Mouse (Mus musculus) embryonic facial prominence, embryonic 11.5 days (tissue): ENCODE results near the gene Snrnp40. TPM values are rescaled to one million over a fixed set of nuclear protein-coding genes. Genes with fewer than 3 reads are reported as not detected.

Experiments
- ATAC-seq: fragments of 200-750 bp; cut with Nextera tagmentation; replicated peaks from 2 replicates; pipeline ENCODE4 v1.8.0; 2017; ENCODE audit warnings: low read depth; ENCODE audit not compliant: insufficient number of reproducible peaks, low FRiP score, low TSS enrichment
- DNase-seq: peaks from one replicate; pipeline ENCODE4 v3.0.0-alpha.2; 2015; ENCODE audit warnings: low spot score
- H3K27ac ChIP-seq: fragments of 300-500 bp; sonication (generic); replicated peaks from 2 replicates; pipeline ENCODE4 v1.5.1; 2014; ENCODE audit warnings: mild to moderate bottlenecking, low read depth, low read length, control low read depth
- H3K27me3 ChIP-seq: fragments of 300-500 bp; sonication (generic); 2 replicates; pipeline ENCODE4 v1.6.1; 2014; ENCODE audit warnings: mild to moderate bottlenecking, low read length, moderate library complexity, mixed read lengths; ENCODE audit not compliant: control insufficient read depth, insufficient read depth
- H3K36me3 ChIP-seq: fragments of 300-500 bp; sonication (generic); replicated peaks from 2 replicates; pipeline ENCODE4 v1.6.1; 2014; ENCODE audit warnings: low read depth, mild to moderate bottlenecking, low read length, moderate library complexity, mixed read lengths; ENCODE audit not compliant: control insufficient read depth, insufficient read depth
- H3K4me1 ChIP-seq: fragments of 300-500 bp; sonication (generic); 2 replicates; pipeline ENCODE4 v1.6.1; 2014; ENCODE audit warnings: low read length, mixed read lengths; ENCODE audit not compliant: control insufficient read depth, insufficient read depth
- H3K4me2 ChIP-seq: fragments of 300-500 bp; sonication (generic); 2 replicates; pipeline ENCODE4 v1.6.1; 2014; ENCODE audit warnings: low read depth, mild to moderate bottlenecking, control low read depth, low read length, moderate library complexity
- H3K4me3 ChIP-seq: fragments of 300-500 bp; sonication (generic); 2 replicates; pipeline ENCODE4 v1.5.1; 2014; ENCODE audit warnings: low read depth, low read length, control low read depth
- H3K9ac ChIP-seq: fragments of 300-500 bp; sonication (generic); replicated peaks from 2 replicates; pipeline ENCODE4 v1.6.1; 2014; ENCODE audit warnings: mild to moderate bottlenecking, control low read depth, low read length
- H3K9me3 ChIP-seq: fragments of 300-500 bp; sonication (generic); replicated peaks from 2 replicates; pipeline ENCODE4 v1.6.1; 2016; ENCODE audit warnings: mild to moderate bottlenecking, low read length, inconsistent platforms, mixed read lengths; ENCODE audit not compliant: control insufficient read depth
- WGBS: fragments of 180-500 bp; shearing (Covaris S2); extraction: QIAGEN DNeasy Blood & Tissue Kit; methylation state at CpG from one replicate; pipeline ENCODE4 v1.1.7; 2014; 5-methylcytosine and 5-hydroxymethylcytosine counted together
- polyA plus RNA-seq: library from polyadenylated mRNA; unstranded; fragments of >200 nt; fragmentation: Nextera tagmentation; extraction: Ambion mirVana; gene quantifications from 2 replicates; pipeline ENCODE4 v1.2.1, GENCODE M21; 2014

Snrnp40 gene
- polyA plus RNA-seq, 1 experiment from 2014 or later: 209 TPM

DNA sequence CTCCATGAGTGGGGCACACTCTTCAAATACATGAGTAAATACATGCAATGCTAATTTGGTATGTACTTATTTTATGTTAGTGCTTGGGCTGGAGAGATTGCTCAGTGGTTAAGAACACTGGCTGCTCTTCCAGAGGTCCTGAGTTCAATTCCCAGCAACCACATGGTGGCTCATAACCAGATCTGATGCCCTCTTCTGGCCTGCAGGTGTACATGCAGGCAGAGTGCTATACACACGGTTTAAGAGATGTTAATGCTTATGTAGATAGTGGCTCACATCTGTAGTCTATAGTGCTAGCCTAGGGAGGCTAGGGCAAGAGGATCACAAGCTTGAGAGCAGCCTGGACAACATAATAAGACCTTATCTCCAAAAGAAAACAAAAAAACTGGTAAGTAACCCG is 20.5 kb downstream of the Snrnp40 start:
- H3K4me3 ChIP-seq: no peak overlapping the region
- no peaks in the 10 kb centered on the region for H3K27me3 ChIP-seq
- H3K4me2 ChIP-seq: no peak overlapping the region
- H3K27ac ChIP-seq: no peak overlapping the region
- DNase-seq (no peak), ATAC-seq (no peak)
- no peaks in the 10 kb centered on the region for H3K4me1 ChIP-seq
- H3K36me3 ChIP-seq: peaks cover 21% of the 10 kb centered on the region
- H3K9ac ChIP-seq: no peak overlapping the region
- H3K9me3 ChIP-seq: no peaks in the 10 kb centered on the region
- WGBS: 91% methylated on average over 2 of the region's 2 CpGs

GRCm38 (mm10) chr4:130387256-130387655 is 27.3 kb downstream of the Snrnp40 start:
- H3K27me3 ChIP-seq: no peaks in the 10 kb centered on the region
- H3K9me3 ChIP-seq: no peaks in the 10 kb centered on the region
- no peak overlapping the region for H3K27ac ChIP-seq
- H3K36me3 ChIP-seq: peaks cover 7% of the 10 kb centered on the region
- no peaks in the 10 kb centered on the region for H3K4me1 ChIP-seq
- WGBS: 79% methylated on average over 3 of the region's 3 CpGs
- DNase-seq: no peak
- no peak overlapping the region for H3K4me3 ChIP-seq
- no peak overlapping the region for H3K4me2 ChIP-seq
- no peak for ATAC-seq
- no peak overlapping the region for H3K9ac ChIP-seq

GRCm38 (mm10) chr4:130389496-130389895 is 29.6 kb downstream of the Snrnp40 start:
- H3K4me3 ChIP-seq: no peak overlapping the region
- no peak overlapping the region for H3K9ac ChIP-seq
- ATAC-seq (no peak), DNase-seq (no peak)
- WGBS: 71% methylated on average over 6 of the region's 6 CpGs
- no peaks in the 10 kb centered on the region for H3K9me3 ChIP-seq
- H3K4me2 ChIP-seq: no peak overlapping the region
- H3K27ac ChIP-seq: no peak overlapping the region
- no peaks in the 10 kb centered on the region for H3K4me1 ChIP-seq
- no peaks in the 10 kb centered on the region for H3K27me3 ChIP-seq
- H3K36me3 ChIP-seq: peaks cover 3% of the 10 kb centered on the region

DNA sequence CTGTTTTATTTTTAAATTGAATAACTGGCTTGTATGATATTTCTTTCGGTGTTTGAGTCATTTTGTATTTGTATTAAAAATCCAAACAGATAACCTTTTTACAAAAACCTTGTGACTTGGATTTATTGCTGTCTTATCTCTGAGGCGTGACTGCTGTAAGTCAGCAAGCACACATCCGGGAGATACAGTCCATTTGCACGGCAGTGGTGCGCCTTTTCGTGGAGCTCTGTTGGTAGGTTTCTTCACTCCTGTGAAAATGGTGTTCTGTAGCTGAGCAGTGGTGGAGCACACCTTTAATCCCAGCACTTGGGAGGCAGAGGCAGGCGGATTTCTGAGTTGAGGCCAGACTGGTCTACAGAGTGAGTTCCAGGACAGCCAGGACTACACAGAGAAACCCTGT is 30.0 kb downstream of the Snrnp40 start:
- H3K4me1 ChIP-seq: no peaks in the 10 kb centered on the region
- H3K27ac ChIP-seq: no peak overlapping the region
- no peak overlapping the region for H3K4me2 ChIP-seq
- H3K9ac ChIP-seq: no peak overlapping the region
- DNase-seq: no peak
- ATAC-seq: no peak
- H3K9me3 ChIP-seq: no peaks in the 10 kb centered on the region
- peaks cover 3% of the 10 kb centered on the region for H3K36me3 ChIP-seq
- no peak overlapping the region for H3K4me3 ChIP-seq
- no peaks in the 10 kb centered on the region for H3K27me3 ChIP-seq
- 96% methylated on average over 7 of the region's 7 CpGs for WGBS

GRCm38 (mm10) chr4:130391265-130391664 is 31.3 kb downstream of the Snrnp40 start:
- no peaks in the 10 kb centered on the region for H3K9me3 ChIP-seq
- peaks cover 3% of the 10 kb centered on the region for H3K36me3 ChIP-seq
- H3K9ac ChIP-seq: no peak overlapping the region
- ATAC-seq (no peak), DNase-seq (peak; percentile 12)
- H3K27ac ChIP-seq: no peak overlapping the region
- 65% methylated on average over 3 of the region's 3 CpGs for WGBS
- H3K4me1 ChIP-seq: no peaks in the 10 kb centered on the region
- H3K4me2 ChIP-seq: no peak overlapping the region
- no peak overlapping the region for H3K4me3 ChIP-seq
- H3K27me3 ChIP-seq: no peaks in the 10 kb centered on the region

Other genes with a start within 250 kb of the Snrnp40 start
- 0.11 and 0.31 TPM in 2 replicates for gene Hcrtr1, start 220.8 kb upstream of the Snrnp40 start, polyA plus RNA-seq
- gene Tinagl1, start 185.0 kb upstream of the Snrnp40 start, polyA plus RNA-seq: 6.4 and 8.2 TPM in 2 replicates
- not detected in 2 replicates for gene Gm853, start 137.7 kb upstream of the Snrnp40 start, polyA plus RNA-seq
- gene Serinc2, start 80.9 kb upstream of the Snrnp40 start, polyA plus RNA-seq: 82.7 and 98.5 TPM in 2 replicates
- 12.4 and 15.9 TPM in 2 replicates for gene Fabp3, start 51.5 kb upstream of the Snrnp40 start, polyA plus RNA-seq
- 0.46 TPM in 1 of 2 replicates, not detected in the other for gene Gm10570, start 51.5 kb upstream of the Snrnp40 start, polyA plus RNA-seq
- gene Zcchc17, start 189 bp upstream of the Snrnp40 start, polyA plus RNA-seq: 85.4 and 93.1 TPM in 2 replicates
- 10.4 and 11.5 TPM in 2 replicates for gene Nkain1, start 214.0 kb downstream of the Snrnp40 start, polyA plus RNA-seq